Mouse (Mus musculus) myocyte (in vitro differentiated cells): ENCODE measurements around the gene Nr2e1. TPM values are rescaled to one million over a fixed set of nuclear protein-coding genes. Genes with fewer than 3 reads are reported as not detected.

Experiments
- H3K27me3 ChIP-seq: one replicate; pipeline ENCODE4 v1.6.1; 2011; ENCODE audit not compliant: control insufficient read depth, insufficient read depth, insufficient read length
- H3K36me3 ChIP-seq: one replicate; pipeline ENCODE4 v1.6.1; 2011; ENCODE audit not compliant: control insufficient read depth, insufficient read depth
- H3K4me2 ChIP-seq: one replicate; pipeline ENCODE4 v1.6.1; 2011; ENCODE audit warnings: low read depth, control low read depth
- H3K4me3 ChIP-seq: one replicate; pipeline ENCODE4 v1.5.1; 2011; ENCODE audit warnings: mild to moderate bottlenecking, control low read depth, moderate library complexity
- H3K79me2 ChIP-seq: one replicate; pipeline ENCODE4 v1.6.1; 2011; ENCODE audit not compliant: control insufficient read depth, insufficient read depth
- H3ac ChIP-seq: one replicate; pipeline ENCODE4 v1.6.1; 2011; ENCODE audit not compliant: control insufficient read depth, insufficient read length
- CEBPB ChIP-seq: IDR thresholded peaks from 2 replicates; pipeline ENCODE4 v1.6.1; 2011; ENCODE audit warnings: mild to moderate bottlenecking, moderate library complexity; ENCODE audit not compliant: poor library complexity, insufficient read depth, severe bottlenecking
- E2F4 ChIP-seq: IDR thresholded peaks from one replicate; pipeline ENCODE4 v1.6.1; 2011; ENCODE audit warnings: mild to moderate bottlenecking, control low read depth, moderate library complexity; ENCODE audit not compliant: insufficient read depth
- MAX ChIP-seq: IDR thresholded peaks from one replicate; pipeline ENCODE4 v1.6.1; 2011; ENCODE audit warnings: low read depth, mild to moderate bottlenecking, control low read depth
- MYOD1 ChIP-seq, 3 experiments: IDR thresholded peaks; one replicate each; pipeline ENCODE4 v1.6.1; 2011; ENCODE audit warnings: control low read depth in 2 of 3, low read depth in 2 of 3, mild to moderate bottlenecking in 2 of 3, moderate library complexity in 1 of 3; ENCODE audit not compliant: insufficient read length in 2 of 3, control insufficient read depth in 1 of 3
- MYOG ChIP-seq, 3 experiments: IDR thresholded peaks; one replicate each; pipeline ENCODE4 v1.6.1; 2011; ENCODE audit warnings: control low read depth in 2 of 3, low read depth in 2 of 3, mild to moderate bottlenecking in 2 of 3; ENCODE audit not compliant: insufficient read length in 2 of 3, control insufficient read depth in 1 of 3, insufficient read depth in 1 of 3
- POLR2A ChIP-seq: IDR thresholded peaks from one replicate; pipeline ENCODE4 v1.6.1; 2011; ENCODE audit warnings: low read depth, mild to moderate bottlenecking, control low read depth, moderate library complexity; ENCODE audit not compliant: insufficient read length
- POLR2AphosphoS2 ChIP-seq: IDR thresholded peaks from one replicate; pipeline ENCODE4 v1.6.1; 2011; ENCODE audit warnings: low read depth, control low read depth; ENCODE audit not compliant: insufficient read length
- REST ChIP-seq: IDR thresholded peaks from one replicate; pipeline ENCODE4 v1.6.1; 2011; ENCODE audit warnings: mild to moderate bottlenecking, control low read depth, moderate library complexity; ENCODE audit not compliant: insufficient read depth, insufficient read length
- SRF ChIP-seq: IDR thresholded peaks from one replicate; pipeline ENCODE4 v1.6.1; 2011; ENCODE audit warnings: low read depth; ENCODE audit not compliant: control insufficient read depth, insufficient read length
- TCF12 ChIP-seq: IDR thresholded peaks from one replicate; pipeline ENCODE4 v1.6.1; 2011; ENCODE audit warnings: mild to moderate bottlenecking, control low read depth; ENCODE audit not compliant: poor library complexity, insufficient read depth, severe bottlenecking
- TCF3 ChIP-seq: IDR thresholded peaks from one replicate; pipeline ENCODE4 v1.6.1; 2011; ENCODE audit warnings: low read depth, control low read depth; ENCODE audit not compliant: insufficient read length
- USF1 ChIP-seq: IDR thresholded peaks from one replicate; pipeline ENCODE4 v1.6.1; 2011; ENCODE audit warnings: low read depth, mild to moderate bottlenecking, control low read depth, moderate library complexity
- polyA plus RNA-seq: library from polyadenylated mRNA; unstranded; fragments of >200 nt; fragmentation: generic; extraction: Trizol; gene quantifications from one replicate; pipeline ENCODE4 v1.2.1, GENCODE M21; 2012; ENCODE audit warnings: missing spikeins

Gene Nr2e1
- not detected for polyA plus RNA-seq

- H3K79me2 ChIP-seq = no peaks in the 10 kb centered on the region
- H3K27me3 ChIP-seq = peaks cover 97% of the 10 kb centered on the region
- H3K4me2 ChIP-seq = no peak within 1 kb of the TSS
- no peak within 1 kb of the TSS for H3ac ChIP-seq
- H3K36me3 ChIP-seq = no peaks in the 10 kb centered on the region
- no peak within 1 kb of the TSS for H3K4me3 ChIP-seq
- no peak for TF ChIP-seq MYOG (IDR thresholded peaks at IDR 0.05; ENCODE audit: control insufficient read depth in 1 of 3, insufficient read depth in 1 of 3, insufficient read length in 2 of 3, low read depth in 2 of 3)
- no peak for TF ChIP-seq REST
- no peak for TF ChIP-seq TCF12
- TF ChIP-seq E2F4 = no peak
- TF ChIP-seq SRF = no peak
- TF ChIP-seq MYOD1 (IDR thresholded peaks at IDR 0.05; ENCODE audit: control insufficient read depth in 1 of 3, insufficient read length in 2 of 3, low read depth in 2 of 3) = no peak
Measured at GRCm38 (mm10) chr10:42583157-42583872, at the start of gene Nr2e1, which contains the start of gene Ostm1. Gene Nr2e1 (minus strand): TSS chr10:42583632. Gene Ostm1 (plus strand): TSS chr10:42583822.

DNA sequence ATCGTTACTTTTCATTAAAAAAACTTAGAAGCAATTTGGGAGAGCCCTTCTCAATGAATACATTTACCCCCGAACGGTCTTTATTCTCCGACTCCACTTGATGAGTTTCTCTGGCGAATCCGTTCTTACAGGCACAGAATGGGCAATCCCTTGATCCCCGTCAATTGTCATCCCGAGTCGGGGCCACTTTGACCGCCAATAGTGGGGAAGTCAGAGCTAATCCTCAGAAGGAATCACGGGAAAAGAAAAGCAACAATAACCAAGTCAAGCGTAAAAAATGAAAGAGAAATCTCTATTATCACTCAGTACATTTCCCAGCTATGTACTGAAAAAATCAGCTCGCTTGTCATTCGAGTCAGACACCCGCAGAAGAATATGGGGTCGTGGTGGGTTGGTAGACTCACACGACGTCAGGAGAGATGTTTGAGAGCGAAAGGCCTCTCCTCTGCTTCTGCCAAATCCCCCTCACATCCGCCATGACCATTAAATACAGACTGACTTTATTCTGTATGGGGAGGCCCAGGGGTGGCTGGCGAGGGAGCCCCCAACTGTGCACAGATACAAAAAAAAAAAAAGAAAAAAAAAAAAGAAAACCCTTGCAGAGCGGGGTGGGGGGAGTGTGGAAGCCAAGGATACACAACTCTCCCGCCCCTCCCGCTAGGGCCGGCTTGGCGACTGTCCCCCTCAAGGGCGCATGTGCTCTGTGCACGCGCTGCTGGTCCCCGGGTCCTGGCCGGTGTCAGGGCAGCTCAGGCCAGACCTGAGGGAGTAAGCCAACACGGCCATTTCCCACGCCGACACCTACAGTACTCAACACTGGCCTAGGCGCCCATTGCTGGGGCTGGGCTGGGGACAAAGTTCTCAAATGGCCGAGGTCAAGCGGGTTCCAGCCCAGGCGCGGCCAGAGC, 49.3 kb upstream of the Nr2e1 start:
- TF ChIP-seq USF1 (no peak), E2F4 (no peak), MYOG (IDR thresholded peaks at IDR 0.05; ENCODE audit: control insufficient read depth in 1 of 3, insufficient read depth in 1 of 3, insufficient read length in 2 of 3, low read depth in 2 of 3) (no peak), POLR2A (no peak), REST (no peak), MYOD1 (IDR thresholded peaks at IDR 0.05; ENCODE audit: control insufficient read depth in 1 of 3, insufficient read length in 2 of 3, low read depth in 2 of 3) (no peak), POLR2AphosphoS2 (no peak), TCF12 (no peak), SRF (no peak)
- Histone ChIP-seq H3K79me2 (no peaks in the 10 kb centered on the region), H3K4me2 (peak overlapping the region; percentile 91), H3ac (no peak overlapping the region), H3K27me3 (peaks cover 30% of the 10 kb centered on the region), H3K4me3 (peak overlapping the region; percentile 21), H3K36me3 (no peaks in the 10 kb centered on the region)

- Histone ChIP-seq H3K4me2 (peak overlapping the region; percentile 91), H3K4me3 (no peak overlapping the region), H3K79me2 (no peaks in the 10 kb centered on the region), H3ac (no peak overlapping the region), H3K27me3 (peaks cover 32% of the 10 kb centered on the region), H3K36me3 (no peaks in the 10 kb centered on the region)
- TF ChIP-seq CEBPB (no peak), MYOD1 (IDR thresholded peaks at IDR 0.05; ENCODE audit: control insufficient read depth in 1 of 3, insufficient read length in 2 of 3, low read depth in 2 of 3) (no peak), E2F4 (no peak)
Measured at GRCm38 (mm10) chr10:42631754-42632452, 48.5 kb upstream of the Nr2e1 start.

DNA sequence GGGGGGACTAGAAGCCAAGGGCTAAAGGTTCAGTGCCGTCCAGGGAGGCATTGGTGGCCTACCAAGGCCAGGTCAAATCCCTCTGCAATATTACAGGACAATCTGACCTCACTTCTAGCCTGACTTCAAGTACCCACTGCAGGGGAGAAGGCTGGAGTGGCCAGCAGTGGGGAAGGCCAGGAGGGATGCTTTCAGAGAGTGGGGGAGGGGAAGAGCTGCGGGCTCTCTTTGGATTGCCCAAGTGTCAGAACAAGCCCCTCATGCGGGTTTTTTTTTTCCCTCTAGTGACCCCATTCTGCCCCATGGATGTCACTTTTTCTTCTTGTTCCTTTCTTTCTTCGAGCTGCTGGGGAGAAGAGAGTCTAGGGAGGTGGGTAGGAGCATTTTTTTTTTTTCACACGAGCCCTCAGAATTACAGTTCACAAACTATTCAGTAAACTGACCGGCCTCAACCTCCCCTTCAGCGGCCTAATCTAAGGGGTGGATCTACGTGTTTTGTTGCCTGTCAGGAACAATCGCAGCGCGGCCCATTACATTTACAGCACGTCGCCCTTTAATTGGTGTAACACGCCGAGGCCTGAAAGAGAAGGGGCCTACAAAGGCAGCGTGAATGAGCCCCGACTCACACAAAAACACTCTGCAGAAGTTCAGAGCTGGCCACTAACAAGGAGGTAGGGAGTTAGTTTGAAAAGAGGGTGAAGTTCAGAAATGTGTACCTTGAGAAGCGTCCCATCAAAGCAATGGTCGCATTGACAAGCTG, 47.3 kb upstream of the Nr2e1 start:
- Histone ChIP-seq H3ac (no peak overlapping the region), H3K4me2 (no peak overlapping the region), H3K36me3 (no peaks in the 10 kb centered on the region), H3K4me3 (no peak overlapping the region), H3K27me3 (peaks cover 29% of the 10 kb centered on the region), H3K79me2 (no peaks in the 10 kb centered on the region)
- TF ChIP-seq TCF12 (no peak), TCF3 (no peak), MYOG (IDR thresholded peaks at IDR 0.05; ENCODE audit: control insufficient read depth in 1 of 3, insufficient read depth in 1 of 3, insufficient read length in 2 of 3, low read depth in 2 of 3) (no peak), POLR2A (no peak), REST (no peak), MAX (no peak), CEBPB (no peak), POLR2AphosphoS2 (no peak), SRF (no peak), USF1 (no peak)
